In genomic region chr6:60786955-60787354, GRCm38 (mm10) we compare ENCODE assay signal across 30 mouse cellular contexts. TPM values are rescaled to one million over a fixed set of nuclear protein-coding genes. Genes with fewer than 3 reads are reported as not detected.
A peak's percentile ranks its signal among the peaks of the same experiment; 100 is the strongest.
DNase-seq lines count a peak whose midpoint lies in the region; ATAC-seq and TF ChIP-seq lines count a peak whose summit lies in the region.
"Had no signal": no experiment of that assay in that cellular context is flagged by ENCODE, and none has a peak within 500 bp of the region (broad histone marks: within the 10 kb centered on the region; RNA-seq: fewer than 3 reads in every experiment).

No protein-coding gene starts in this region.

- no peak for TF ChIP-seq POLR2A in cerebellum, adult 2 months (IDR thresholded peaks at IDR 0.05; ENCODE audit: borderline replicate concordance, insufficient read depth, low read length)

- H3K27me3 ChIP-seq in hindbrain, embryonic 15.5 days = no peaks in the 10 kb centered on the region
- H3K27me3 ChIP-seq in hindbrain, embryonic 12.5 days = no peaks in the 10 kb centered on the region
- no peaks in the 10 kb centered on the region for H3K27me3 ChIP-seq in cerebellum, adult 2 months (ENCODE audit: control insufficient read depth, insufficient read depth, low read length)
- no peaks in the 10 kb centered on the region for H3K27me3 ChIP-seq in limb, embryonic 10.5 days (ENCODE audit: low read depth, poor library complexity, severe bottlenecking)
- H3K27me3 ChIP-seq: CH12.LX; intestine, embryonic 15.5 days; limb, embryonic 15.5 days; megakaryocyte, embryonic 14.5 days; neural tube, embryonic 12.5 days had no signal

- H3K4me1 ChIP-seq in hindbrain, embryonic 15.5 days (replicated peaks) = no peaks in the 10 kb centered on the region
- H3K4me1 ChIP-seq in hindbrain, embryonic 12.5 days = no peaks in the 10 kb centered on the region
- peaks cover 3% of the 10 kb centered on the region; the same call in 1 of the 2 replicates for H3K4me1 ChIP-seq in cerebellum, adult 2 months (ENCODE audit: control insufficient read depth, insufficient read depth, low read length)
- no peaks in the 10 kb centered on the region for H3K4me1 ChIP-seq in limb, embryonic 10.5 days
- H3K4me1 ChIP-seq: forebrain, embryonic 10.5 days; intestine, embryonic 15.5 days; limb, embryonic 15.5 days; megakaryocyte, embryonic 14.5 days; neural tube, embryonic 12.5 days had no signal

- TF ChIP-seq CTCF in cerebellum, adult 2 months (IDR thresholded peaks at IDR 0.05; ENCODE audit: borderline replicate concordance, insufficient read depth, low read depth, low read length) = no peak

- no peak overlapping the region for H3K4me2 ChIP-seq in hindbrain, embryonic 15.5 days
- no peak overlapping the region for H3K4me2 ChIP-seq in hindbrain, embryonic 12.5 days (replicated peaks)
- H3K4me2 ChIP-seq: heart, embryonic 11.5 days; intestine, embryonic 15.5 days; limb, embryonic 15.5 days; lung, embryonic 14.5 days; neural tube, embryonic 12.5 days had no signal

- no peaks in the 10 kb centered on the region for H3K9me3 ChIP-seq in hindbrain, embryonic 15.5 days
- H3K9me3 ChIP-seq in hindbrain, embryonic 12.5 days (replicated peaks) = no peaks in the 10 kb centered on the region
- no peaks in the 10 kb centered on the region for H3K9me3 ChIP-seq in limb, embryonic 10.5 days (replicated peaks)
- H3K9me3 ChIP-seq: forebrain, embryonic 10.5 days; G1E; intestine, embryonic 15.5 days; limb, embryonic 15.5 days; megakaryocyte, embryonic 14.5 days; neural tube, embryonic 12.5 days had no signal

- ATAC-seq in hindbrain, embryonic 15.5 days (ENCODE audit: low FRiP score, low read depth) = peak; percentile 63
- ATAC-seq in hindbrain, embryonic 12.5 days (ENCODE audit: low FRiP score) = no peak
- ATAC-seq: forebrain, embryonic 16.5 days; intestine, embryonic 15.5 days had no signal

- no peak overlapping the region for H3K4me3 ChIP-seq in hindbrain, embryonic 15.5 days
- H3K4me3 ChIP-seq in hindbrain, embryonic 12.5 days = no peak overlapping the region
- H3K4me3 ChIP-seq in cerebellum, adult 2 months (replicated peaks; ENCODE audit: insufficient read depth, low read depth, low read length) = no peak overlapping the region
- no peak overlapping the region for H3K4me3 ChIP-seq in limb, embryonic 10.5 days
- H3K4me3 ChIP-seq: forebrain, embryonic 10.5 days; intestine, embryonic 15.5 days; limb, embryonic 15.5 days; megakaryocyte, embryonic 14.5 days; neural tube, embryonic 12.5 days had no signal

- 70% methylated on average over 1 of the region's 1 CpGs for WGBS in hindbrain, embryonic 15.5 days
- 85% methylated on average over 1 of the region's 1 CpGs for WGBS in hindbrain, embryonic 12.5 days
- WGBS in cerebellum, adult 2 months = 0% methylated on average over 1 of the region's 1 CpGs
- 88% methylated on average over 1 of the region's 1 CpGs for WGBS in limb, embryonic 10.5 days

- no peaks in the 10 kb centered on the region for H3K36me3 ChIP-seq in hindbrain, embryonic 15.5 days
- no peaks in the 10 kb centered on the region for H3K36me3 ChIP-seq in hindbrain, embryonic 12.5 days
- H3K36me3 ChIP-seq in limb, embryonic 10.5 days = no peaks in the 10 kb centered on the region
- H3K36me3 ChIP-seq: forebrain, embryonic 10.5 days; intestine, embryonic 15.5 days; limb, embryonic 15.5 days; neural tube, embryonic 12.5 days had no signal

- no peak overlapping the region for H3K27ac ChIP-seq in hindbrain, embryonic 15.5 days (replicated peaks)
- H3K27ac ChIP-seq in hindbrain, embryonic 12.5 days = no peak overlapping the region
- no peak overlapping the region for H3K27ac ChIP-seq in cerebellum, adult 2 months (ENCODE audit: insufficient read depth, low read length)
- no peak overlapping the region for H3K27ac ChIP-seq in limb, embryonic 10.5 days
- H3K27ac ChIP-seq: forebrain, embryonic 10.5 days; intestine, embryonic 15.5 days; limb, embryonic 15.5 days; liver, embryonic 14.5 days; neural tube, embryonic 12.5 days had no signal

- no peak overlapping the region for H3K9ac ChIP-seq in hindbrain, embryonic 15.5 days
- no peak overlapping the region for H3K9ac ChIP-seq in hindbrain, embryonic 12.5 days
- H3K9ac ChIP-seq: intestine, embryonic 15.5 days; limb, embryonic 15.5 days; liver, embryonic 14.5 days; lung, embryonic 14.5 days; neural tube, embryonic 12.5 days had no signal

- DNase-seq in brain, adult 2 months (ENCODE audit: low read depth, low spot score) = peak; percentile 31
- DNase-seq in cerebellum, adult 2 months = peak; percentile 41 to 74
- peak; percentile 27 to 52 for DNase-seq in cerebellum, postnatal 36 days
- DNase-seq in limb, embryonic 10.5 days (ENCODE audit: low spot score) = no peak
- no peak for DNase-seq in kidney, postnatal 4 days
- DNase-seq: adrenal gland, adult 8-10 months; B cell, adult 2 months; gastrocnemius, postnatal 10 days; heart, adult 11 months; kidney, adult 8-10 months; kidney, postnatal 10 days; lung, embryonic 14.5 days; lung, postnatal 36 days; midbrain, embryonic 14.5 days; retina, postnatal 1 day; right cerebral cortex, postnatal 25 days; spleen, adult 18-20 months; thymus, postnatal 14 days had no signal

RNA-seq across cellular contexts. Expression of gene Snca, which starts 42.7 kb away (rescaled TPM):
- 330 and 340 TPM in 2 replicates for polyA plus RNA-seq in hindbrain, embryonic 15.5 days (2015; fragmentation: Nextera tagmentation; extraction: Ambion mirVana)
- polyA plus RNA-seq in hindbrain, embryonic 12.5 days (2016; fragmentation: Nextera tagmentation; extraction: Ambion mirVana) = 43.3 and 63.2 TPM in 2 replicates
- 84.4 and 90.8 TPM in 2 replicates for polyA plus RNA-seq in cerebellum, adult 2 months (2012; rRNA removed)
- 6.2 and 7.9 TPM in 2 replicates for polyA plus RNA-seq in limb, embryonic 10.5 days (2016; fragmentation: Nextera tagmentation; extraction: Ambion mirVana)

Comparison
In these comparisons a context has a peak if more than half of its experiments do, and no peak if none do; other contexts are left out.
1. DNase-seq: peak in brain, adult 2 months (single experiment), cerebellum, adult 2 months (2 of 2) and cerebellum, postnatal 36 days (2 of 2); none in limb, embryonic 10.5 days (single experiment) and kidney, postnatal 4 days (0 of 2).